Mouse (Mus musculus) liver, adult (tissue): Measurements from ENCODE around the gene Pitpnm2.

ENCODE experiments used
- GATA4 ChIP-seq: IDR thresholded peaks from 2 replicates; pipeline ENCODE4 v1.6.1; 2014; ENCODE audit warnings: mild to moderate bottlenecking, low read length; ENCODE audit not compliant: insufficient replicate concordance

Pitpnm2 gene

GRCm38 (mm10) chr5:124182642-124183041, 66.9 kb downstream of the Pitpnm2 start:
- TF ChIP-seq GATA4 = no peak

- no peak for TF ChIP-seq GATA4
Observed at GRCm38 (mm10) chr5:124182097-124182496, 67.5 kb downstream of the Pitpnm2 start.

DNA sequence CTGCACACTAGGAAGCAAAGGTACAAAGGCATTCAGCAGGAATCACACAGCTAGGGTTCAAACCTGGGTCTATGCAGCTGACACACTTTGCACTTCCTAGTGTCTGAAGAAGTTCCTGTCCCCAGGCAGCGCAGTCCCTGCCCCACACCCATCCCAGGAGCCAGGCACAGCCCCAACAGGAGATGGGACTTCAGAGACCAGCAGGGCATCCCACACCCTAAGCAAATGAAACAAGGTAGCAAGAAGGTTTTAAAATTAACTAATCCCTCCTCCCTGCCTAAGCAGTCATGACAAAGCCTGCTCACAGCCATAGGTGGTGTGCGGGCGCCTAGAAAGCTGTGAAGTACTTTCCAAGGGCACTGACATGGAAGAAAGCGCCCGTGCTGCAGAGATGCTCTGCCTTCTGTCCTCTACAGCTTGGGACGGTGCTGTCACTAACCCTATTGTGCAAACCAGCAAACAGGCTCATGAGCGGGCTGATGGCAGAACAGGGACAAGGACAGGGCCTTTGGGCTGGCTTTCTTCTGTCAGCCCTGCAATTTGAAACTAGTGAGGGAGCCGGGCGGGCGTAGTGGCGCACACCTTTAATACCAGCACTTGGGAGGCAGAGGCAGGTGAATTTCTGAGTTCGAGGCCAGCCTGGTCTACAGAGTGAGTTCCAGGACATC, 68.9 kb downstream of the Pitpnm2 start:
- TF ChIP-seq GATA4 = no peak

DNA sequence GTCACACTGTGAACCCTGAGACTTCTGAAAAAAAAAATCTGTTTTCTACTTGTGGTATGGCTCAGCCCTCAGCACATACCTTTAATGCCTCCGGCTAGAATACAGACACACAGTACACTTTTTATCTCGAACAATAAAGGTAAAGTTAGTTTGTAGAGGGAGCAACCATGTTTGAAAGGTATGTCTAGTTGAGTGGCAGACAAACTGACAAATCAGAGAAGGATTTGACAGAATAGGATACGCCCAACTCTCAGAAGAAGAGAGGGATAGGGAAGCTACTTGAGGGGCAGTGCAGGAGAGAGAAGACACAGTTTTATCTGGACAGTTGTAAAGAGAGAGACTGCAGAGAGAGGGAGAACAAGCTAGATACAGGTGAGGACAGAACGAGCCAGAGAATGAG, 70.1 kb downstream of the Pitpnm2 start:
- no peak for TF ChIP-seq GATA4

DNA sequence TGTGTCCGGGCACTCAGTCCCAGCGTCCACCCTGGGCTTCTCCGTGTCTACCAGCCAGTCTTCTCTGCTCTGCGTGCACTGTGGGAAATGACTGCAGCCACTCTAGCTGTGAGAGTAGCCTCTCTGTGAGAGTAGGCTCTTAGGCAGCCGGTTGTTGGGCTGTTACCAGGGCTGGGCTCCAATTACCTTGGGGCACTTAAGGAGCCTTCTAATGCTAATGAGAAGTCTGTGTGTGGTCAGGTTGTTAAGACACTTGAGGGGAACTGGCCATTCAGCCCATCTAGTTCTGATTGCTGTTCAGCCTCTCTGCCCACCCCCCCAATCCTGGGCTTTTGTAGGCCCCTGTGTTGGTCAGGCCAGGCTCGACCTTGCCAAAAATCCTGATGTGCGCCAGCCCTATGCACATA, 72.8 kb downstream of the Pitpnm2 start:
- no peak for TF ChIP-seq GATA4

DNA sequence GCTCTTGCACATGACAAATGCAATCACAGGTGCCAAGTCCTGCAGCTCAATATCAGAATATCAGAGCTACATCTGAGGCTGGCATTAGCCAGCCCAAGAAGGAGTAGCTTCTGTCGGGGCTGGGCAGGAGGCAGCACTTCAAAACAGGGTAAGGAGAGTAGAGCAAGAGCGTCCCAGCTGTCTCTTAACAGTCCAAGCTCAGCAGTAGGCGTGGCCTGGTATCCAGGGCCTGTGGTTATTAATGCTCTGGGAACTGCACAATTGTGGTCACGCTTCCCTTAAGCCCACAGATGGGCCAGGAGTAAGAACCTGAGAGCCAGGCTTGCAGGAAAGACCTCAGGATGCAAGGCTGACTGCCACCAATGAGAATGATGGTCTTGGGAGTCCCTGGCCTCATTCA, 74.4 kb downstream of the Pitpnm2 start:
- no peak for TF ChIP-seq GATA4

DNA sequence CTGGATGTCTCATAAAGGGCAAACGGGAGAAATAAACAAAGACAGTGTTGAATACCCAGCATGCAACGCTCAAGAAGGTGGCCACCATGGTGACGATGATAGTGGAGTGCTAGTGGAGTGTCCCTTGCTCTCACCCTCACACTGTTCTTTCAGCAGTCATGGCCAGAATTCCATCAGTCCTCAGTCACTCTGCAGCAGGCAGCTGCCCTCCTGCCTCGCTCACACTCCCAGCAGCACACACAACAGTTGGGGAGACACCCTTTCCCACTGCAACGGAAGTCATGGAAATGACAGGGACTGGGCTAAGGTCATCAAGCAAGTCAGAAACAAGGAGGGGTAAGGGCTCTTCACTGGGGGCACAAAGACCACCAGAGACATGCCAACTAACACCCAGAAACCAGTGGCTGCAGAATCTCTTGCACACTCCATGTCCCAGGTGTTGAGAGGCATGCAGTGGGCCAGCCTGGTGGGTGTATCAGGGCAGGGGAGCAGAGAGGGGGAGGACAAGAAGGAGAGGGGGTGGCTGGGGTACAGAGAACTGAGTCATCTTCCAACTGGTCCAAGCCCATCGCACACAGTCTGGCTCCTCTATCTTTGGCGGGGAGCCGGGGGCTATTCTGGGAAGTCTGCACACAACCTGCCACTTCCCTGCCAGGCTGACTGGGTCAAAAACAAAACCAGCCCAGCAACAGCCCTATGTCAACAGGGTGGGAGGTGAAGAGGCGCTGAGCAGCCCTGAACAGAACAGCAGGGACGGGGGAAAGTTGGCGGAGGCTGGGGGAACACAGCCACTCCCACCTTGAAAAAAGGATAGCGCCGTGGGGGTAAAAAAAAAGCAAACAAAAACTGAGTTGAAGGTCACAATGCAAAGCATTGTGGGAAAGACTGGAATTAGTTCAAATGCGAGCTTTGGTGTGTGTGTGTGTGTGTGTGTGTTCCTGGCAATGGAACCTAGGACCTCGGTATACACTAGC, 76.3 kb downstream of the Pitpnm2 start:
- no peak for TF ChIP-seq GATA4

GRCm38 (mm10) chr5:124172246-124172645, 77.3 kb downstream of the Pitpnm2 start:
- TF ChIP-seq GATA4 = no peak

- TF ChIP-seq GATA4 = no peak
Observed at GRCm38 (mm10) chr5:124171781-124172180, 77.8 kb downstream of the Pitpnm2 start.

DNA sequence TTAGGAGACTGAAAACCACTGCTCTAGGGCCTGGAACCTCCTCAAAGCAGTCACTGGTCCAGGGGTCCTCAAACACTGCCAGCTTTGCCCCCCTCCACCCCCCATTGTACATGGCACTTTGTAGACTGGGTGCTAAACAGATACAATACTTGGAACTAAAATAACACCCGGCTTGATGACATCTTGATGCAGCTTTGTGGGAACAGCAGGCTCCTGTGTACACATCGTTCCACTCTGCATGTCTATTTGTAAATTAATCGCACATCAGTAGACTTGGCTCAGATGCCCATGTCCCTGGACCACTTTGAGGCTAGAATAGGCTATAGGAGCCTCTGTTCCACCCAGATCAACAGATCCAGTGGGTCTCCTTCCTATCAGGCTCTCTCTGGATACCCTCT, 80.3 kb downstream of the Pitpnm2 start:
- TF ChIP-seq GATA4 = no peak

DNA sequence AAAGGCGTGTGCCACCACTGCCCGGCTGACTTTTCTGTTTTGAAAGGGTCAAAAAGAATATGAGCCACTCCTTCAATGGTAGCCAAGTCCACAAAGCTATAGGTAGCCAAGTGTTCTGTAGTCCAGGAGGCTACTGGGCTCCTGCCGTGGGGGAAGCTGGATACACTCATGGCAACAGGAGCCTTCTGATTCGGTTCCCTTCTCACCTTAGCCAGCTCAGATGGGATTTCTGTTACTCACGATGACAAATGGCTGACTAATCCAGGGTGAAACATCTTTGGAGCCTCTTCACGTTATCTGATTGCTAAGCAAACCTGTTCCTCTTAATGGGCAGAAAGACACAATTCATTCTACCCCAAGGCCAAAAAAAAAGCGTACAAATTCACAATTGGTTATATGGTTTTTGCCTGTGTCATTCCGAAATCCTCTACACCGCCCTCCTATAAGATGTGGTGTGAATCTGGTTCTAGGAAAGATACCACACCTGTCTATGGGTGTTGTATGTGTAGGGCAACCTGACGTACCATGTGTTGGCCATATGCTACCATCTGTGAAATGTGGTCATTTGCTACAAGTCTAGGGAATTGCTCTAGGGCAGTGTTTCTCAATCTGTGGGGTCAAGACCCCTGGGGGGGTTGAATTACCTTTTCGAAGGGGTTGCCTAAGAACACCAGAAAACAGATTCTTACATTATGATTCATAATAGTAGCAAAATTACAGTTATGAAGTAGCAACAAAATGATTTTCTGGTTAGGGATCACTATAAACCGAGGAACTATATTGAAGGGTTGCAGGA, 80.9 kb downstream of the Pitpnm2 start:
- TF ChIP-seq GATA4 = no peak

GRCm38 (mm10) chr5:124167621-124168020, 81.9 kb downstream of the Pitpnm2 start:
- TF ChIP-seq GATA4 = no peak

GRCm38 (mm10) chr5:124166741-124167140, 82.8 kb downstream of the Pitpnm2 start:
- TF ChIP-seq GATA4 = no peak

GRCm38 (mm10) chr5:124165622-124166570, 83.7 kb downstream of the Pitpnm2 start:
- TF ChIP-seq GATA4 = no peak
